Mouse (Mus musculus) heart, postnatal 4 days (tissue): ENCODE results near the gene Ilf3. TPM values are rescaled to one million over a fixed set of nuclear protein-coding genes. Genes with fewer than 3 reads are reported as not detected.
A peak's percentile ranks its signal among the peaks of the same experiment; 100 is the strongest.
"Not testable (repeated sequence)": the region's sequence is repeated elsewhere in the genome, so short reads cannot be mapped to it uniquely, and the experiment has no call there.

Experiments
- DNase-seq: peaks from one replicate; pipeline ENCODE4 v3.0.0; 2021
- total RNA-seq, 2 experiments: library from RNA; stranded (reverse); gene quantifications; 2 replicates each; pipeline ENCODE4 v1.2.3; 2021

Ilf3 gene
- 10 to 100 TPM; 79.5 to 80.1 TPM for total RNA-seq

DNA sequence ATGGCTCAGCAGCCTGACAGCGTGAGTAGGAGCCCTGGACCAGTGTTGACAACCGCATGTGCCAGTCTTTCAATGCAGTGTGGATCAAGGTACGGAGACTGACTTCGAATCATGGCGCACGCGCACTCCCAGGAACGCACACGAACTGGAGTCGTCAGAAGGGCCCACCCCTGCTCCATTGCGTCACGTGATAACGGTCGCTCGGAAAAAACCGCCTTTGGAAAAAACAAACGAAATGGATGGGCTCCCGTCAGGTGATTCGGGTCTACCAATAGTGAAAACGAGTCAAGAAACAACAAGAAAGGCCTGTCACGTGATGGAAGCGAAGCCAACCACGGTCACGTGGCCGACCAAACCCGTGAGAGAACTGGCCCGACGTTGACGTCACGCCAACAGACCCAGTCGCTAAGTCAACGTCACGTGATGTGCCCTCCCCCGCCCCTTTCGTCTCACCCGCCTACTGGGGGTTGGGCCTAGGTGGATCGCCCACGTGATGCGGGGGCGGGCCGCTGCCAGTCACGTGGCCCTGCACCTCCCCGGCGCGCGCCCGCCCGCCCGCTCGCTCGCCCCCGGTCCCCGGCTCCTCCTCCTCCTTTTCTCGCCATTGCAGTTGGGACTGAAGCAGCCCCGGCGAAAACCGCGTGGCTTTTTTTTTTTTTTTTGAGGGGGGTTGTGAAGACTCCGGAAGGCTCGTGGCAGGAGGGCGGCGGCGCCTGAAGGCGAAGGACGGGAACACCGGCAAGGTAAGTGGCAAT, at the start of gene Ilf3:
Gene Ilf3, plus strand, starts transcription at position 515 of the 755 bp plus-strand sequence.
- peak; percentile 100 for DNase-seq

GRCm38 (mm10) chr9:21318792-21319191, 48.9 kb upstream of the Ilf3 start:
- DNase-seq = no peak

- DNase-seq = no peak
Measured at GRCm38 (mm10) chr9:21319503-21319902, 48.2 kb upstream of the Ilf3 start.

GRCm38 (mm10) chr9:21320280-21320618, 47.4 kb upstream of the Ilf3 start:
- no peak for DNase-seq

GRCm38 (mm10) chr9:21320619-21321512, 46.8 kb upstream of the Ilf3 start, which contains the start of gene Slc44a2:
TSS of gene Slc44a2 (plus strand) at chr9:21320698.
- peak; percentile 91 for DNase-seq

DNA sequence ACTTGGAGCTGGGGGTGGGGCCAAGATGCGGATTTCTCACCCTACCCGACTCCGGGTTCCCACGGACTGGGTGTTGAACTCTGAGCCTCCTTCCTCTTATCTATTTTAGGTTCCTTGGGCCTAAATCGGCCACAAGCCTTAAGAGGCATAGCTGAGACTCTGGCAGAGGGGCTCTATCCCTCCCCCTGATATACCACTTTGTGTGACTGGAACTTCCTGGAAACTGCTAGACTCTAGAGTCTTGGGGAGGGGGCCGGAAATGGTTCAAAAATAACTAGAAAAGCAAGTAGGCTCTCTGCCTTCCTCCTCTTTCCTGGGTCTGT, 46.2 kb upstream of the Ilf3 start:
- peak; percentile 39 for DNase-seq

DNA sequence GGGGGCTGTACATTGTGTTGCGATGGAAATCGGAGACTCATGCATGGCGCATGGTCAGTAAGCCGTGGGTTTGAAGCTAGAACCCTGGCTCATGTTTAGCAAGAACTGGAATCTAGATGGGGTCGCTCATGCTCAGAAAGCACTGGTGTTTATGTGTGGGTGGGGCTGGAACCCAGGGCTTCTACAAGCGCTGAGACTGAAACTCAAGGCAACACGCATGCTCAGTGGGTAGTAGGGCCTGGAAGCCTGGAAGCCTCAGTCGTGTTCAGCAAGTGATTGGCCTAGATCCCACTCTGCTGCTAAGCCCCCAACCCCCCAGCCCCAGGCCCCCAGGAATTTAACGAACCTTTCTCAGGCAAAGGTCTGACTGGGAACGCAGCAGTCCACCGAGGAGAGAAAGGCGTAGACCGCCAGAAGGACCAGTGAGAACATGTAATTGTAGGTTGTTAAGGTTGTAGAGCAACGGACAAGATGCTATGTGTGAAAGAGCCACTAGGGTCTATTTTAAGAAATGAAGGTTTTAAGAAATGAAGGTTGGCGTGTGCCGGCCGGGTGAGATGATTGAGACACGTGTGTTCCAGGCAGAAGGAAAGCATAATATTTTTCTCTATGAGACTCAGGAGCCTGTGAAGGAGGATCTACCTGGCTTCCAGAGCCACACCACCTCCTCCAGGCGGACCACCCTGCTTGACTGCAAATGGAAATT, 45.3 kb upstream of the Ilf3 start:
- DNase-seq = no peak

GRCm38 (mm10) chr9:21322917-21323297, 44.8 kb upstream of the Ilf3 start:
- DNase-seq = not testable (repeated sequence)

GRCm38 (mm10) chr9:21324269-21324668, 43.4 kb upstream of the Ilf3 start:
- DNase-seq = no peak

- DNase-seq = no peak
Measured at GRCm38 (mm10) chr9:21327569-21327968, 40.1 kb upstream of the Ilf3 start.

DNA sequence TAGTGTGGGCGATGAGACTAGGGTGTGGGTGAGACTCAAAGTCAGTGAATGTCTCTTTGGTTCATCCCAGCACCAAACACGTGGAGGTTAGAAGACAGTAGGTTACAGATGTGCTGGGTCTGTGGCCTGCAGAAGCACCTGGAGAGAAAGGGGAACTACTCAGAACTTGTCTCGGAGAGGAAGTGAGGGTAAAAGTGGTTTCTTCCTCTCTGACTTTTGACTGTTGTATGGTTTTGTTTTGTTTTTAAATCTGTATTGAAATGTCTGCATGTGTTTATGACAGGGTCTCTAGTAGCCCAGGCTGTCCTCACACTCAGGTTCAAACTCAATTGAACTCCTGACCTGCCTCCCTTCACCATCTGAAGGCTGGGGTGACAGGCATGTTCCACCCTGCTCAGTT, 39.6 kb upstream of the Ilf3 start:
- DNase-seq = no peak

DNA sequence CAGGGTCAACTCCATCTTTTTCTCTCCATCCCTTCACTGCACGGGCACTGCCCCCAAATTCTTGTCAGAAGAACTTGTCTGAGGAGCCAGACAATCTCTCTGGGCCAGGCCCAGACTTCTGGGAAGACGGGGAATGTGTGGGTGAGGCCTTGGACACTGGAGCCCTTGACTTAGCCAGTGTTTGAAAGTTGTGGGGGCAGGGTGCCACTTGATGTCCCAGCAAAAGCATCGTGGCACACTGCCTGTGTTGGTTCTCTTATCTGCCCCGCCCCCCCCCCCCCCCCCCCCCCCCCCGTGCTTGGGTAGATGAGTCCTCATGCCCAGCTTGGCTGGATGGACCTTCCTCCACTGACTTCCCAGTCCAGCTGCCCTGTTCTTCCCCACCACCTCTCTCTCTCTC, 38.6 kb upstream of the Ilf3 start:
- DNase-seq = peak; percentile 77

DNA sequence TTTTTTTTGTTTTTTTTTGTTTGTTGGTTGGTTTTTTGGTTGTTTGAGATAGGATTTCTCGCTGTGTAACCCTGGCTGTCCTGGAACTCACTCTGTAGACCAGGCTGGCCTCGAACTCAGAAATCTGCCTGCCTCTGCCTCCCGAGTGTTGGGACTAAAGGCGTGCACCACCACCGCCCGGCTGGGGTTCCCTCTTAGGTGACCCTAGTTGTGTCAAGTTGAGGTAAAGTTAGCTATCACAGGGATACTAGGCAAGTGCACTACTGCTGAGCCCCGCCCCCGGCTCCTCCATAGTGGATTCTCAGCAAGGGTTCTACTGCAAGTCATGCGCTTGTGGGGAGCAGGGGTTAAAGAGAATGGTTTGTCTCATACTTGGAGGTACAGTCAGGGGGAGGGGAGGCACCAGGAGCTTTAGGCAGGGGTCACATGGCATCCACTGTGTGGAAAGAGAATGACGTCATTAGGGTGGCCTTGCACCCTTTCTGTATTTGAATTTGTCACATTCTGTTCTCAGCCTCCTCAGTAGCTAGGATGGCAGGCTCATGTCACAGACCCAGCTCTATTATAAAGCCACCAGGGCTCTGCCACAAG, 37.9 kb upstream of the Ilf3 start:
- peak; percentile 32 for DNase-seq

DNA sequence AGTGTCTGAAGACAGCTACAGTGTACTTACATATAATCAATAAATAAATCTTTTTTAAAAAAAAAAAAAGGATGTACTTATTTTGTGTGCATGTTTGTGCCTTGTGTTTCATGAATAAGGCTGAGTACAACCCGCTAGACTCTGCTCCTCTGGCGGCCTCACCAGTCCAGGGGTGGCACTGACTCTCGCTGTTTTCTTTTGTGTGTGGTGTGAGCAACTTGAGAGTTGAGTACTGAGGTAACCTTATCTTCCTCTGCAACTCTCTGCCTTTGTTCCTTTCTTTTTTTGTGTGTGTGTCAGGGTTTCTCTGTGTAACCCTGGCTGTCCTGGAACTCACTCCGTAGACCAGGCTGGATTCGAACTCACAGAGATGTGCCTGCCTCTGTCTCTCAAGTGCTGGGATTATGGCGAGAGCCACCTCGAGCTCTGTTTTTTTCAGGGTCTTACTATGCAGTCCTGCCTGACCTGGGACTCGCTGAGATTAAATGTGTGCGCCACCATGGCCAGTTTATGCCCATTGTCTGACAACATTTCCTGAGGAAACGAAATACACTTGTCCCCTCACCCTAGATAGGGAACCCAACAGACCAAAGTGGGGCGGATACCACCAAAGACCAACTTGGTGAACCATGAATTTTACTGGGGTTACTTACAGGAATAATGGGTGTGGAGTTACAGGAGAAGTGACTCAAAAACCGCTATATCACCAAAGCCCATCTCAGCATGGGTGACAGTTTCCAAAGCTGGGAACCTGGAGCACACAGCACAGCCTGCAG, 36.1 kb upstream of the Ilf3 start:
- no peak for DNase-seq

GRCm38 (mm10) chr9:21332161-21333061, 35.3 kb upstream of the Ilf3 start:
- no peak for DNase-seq

DNA sequence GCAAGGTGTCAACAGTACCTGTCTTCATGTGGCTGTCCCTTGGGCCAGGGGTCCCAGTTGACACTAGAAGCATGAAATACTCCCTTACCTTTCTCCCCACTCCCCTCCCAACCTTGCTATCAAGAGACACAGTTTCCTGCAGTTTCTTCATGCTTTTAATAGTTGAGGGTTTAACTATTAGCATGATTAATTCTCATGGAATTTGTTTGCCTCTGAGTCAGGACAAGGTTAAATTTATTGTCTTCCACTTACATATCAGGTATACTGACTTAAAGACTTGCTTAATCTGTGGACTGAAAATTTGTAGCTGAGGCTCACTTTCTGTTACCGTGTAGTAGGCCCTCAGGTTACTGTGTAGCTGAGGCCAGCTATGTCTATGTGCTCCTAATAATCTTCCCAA, 34.1 kb upstream of the Ilf3 start:
- DNase-seq = no peak

GRCm38 (mm10) chr9:21334747-21335146, 32.9 kb upstream of the Ilf3 start:
- no peak for DNase-seq

GRCm38 (mm10) chr9:21335391-21335790, 32.3 kb upstream of the Ilf3 start:
- peak; percentile 51 for DNase-seq

DNA sequence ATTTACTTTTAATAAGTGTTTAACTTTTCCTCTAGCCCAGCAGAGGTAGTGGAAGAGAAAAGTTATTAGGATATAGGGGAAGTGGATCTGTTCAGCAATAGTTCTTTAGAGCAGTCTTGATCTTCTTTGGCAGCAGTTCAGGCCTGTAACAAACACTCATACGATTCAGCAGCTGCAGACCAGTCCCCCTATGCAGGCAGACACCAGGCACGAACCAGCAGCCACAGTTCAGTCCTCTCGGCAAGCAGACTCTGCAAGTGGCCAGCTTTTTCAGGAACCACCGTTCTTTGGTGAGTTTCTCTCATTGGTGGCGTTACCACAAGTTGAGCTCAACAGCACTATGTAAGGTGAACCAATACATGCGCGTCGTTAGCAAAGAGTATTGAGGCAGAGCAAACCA, 31.2 kb upstream of the Ilf3 start:
- no peak for DNase-seq

DNA sequence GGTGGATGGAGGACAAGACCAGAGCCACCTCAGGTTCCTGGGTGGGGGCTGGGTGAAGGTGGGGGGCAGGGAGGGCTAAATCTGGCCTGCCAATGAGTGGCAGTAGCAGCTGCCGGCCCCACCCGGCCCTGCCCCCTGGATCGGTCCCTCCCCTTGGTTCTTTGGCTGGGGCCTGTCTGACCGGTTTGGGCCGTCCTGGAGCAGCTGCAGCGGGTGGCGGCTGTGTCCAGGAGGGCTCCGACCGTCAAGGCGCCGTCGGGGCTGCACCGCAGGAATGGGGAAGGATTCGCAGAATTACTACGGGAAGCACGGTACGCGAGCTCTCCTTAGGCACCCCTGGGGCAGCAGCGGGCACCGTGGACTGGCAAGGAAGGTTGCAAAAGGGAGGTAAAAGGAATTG, 30.0 kb upstream of the Ilf3 start:
- peak; percentile 60 for DNase-seq

- DNase-seq = no peak
Measured at GRCm38 (mm10) chr9:21340411-21340810, 27.3 kb upstream of the Ilf3 start.
